Mouse (Mus musculus): ENCODE data around the gene Cfhr2.
"Not testable (repeated sequence)": the region's sequence is repeated elsewhere in the genome, so short reads cannot be mapped to it uniquely, and the experiment has no call there.

The Cfhr2 gene

GRCm38 (mm10) chr1:139858548-139858947 is at the start of gene Cfhr2:
Gene Cfhr2 (minus strand): TSS chr1:139858702.
- DNase-seq (ENCODE audit: low spot score) = no peak

GRCm38 (mm10) chr1:139863751-139864150 is 5.2 kb upstream of the Cfhr2 start:
- no peak for DNase-seq (ENCODE audit: low spot score)

- DNase-seq (ENCODE audit: low spot score) = no peak
Observed at GRCm38 (mm10) chr1:139860176-139860575, 1.7 kb upstream of the Cfhr2 start.

- DNase-seq (ENCODE audit: low spot score) = no peak
Observed at GRCm38 (mm10) chr1:139839699-139840098, 18.8 kb downstream of the Cfhr2 start.

GRCm38 (mm10) chr1:139839290-139839689 is 19.2 kb downstream of the Cfhr2 start:
- no peak for DNase-seq (ENCODE audit: low spot score)

GRCm38 (mm10) chr1:139808594-139808993 is 49.9 kb downstream of the Cfhr2 start:
- DNase-seq (ENCODE audit: low spot score) = no peak

GRCm38 (mm10) chr1:139781143-139781542 is 77.4 kb downstream of the Cfhr2 start, which contains the start of gene Gm4788:
Gene Gm4788 (minus strand): TSS chr1:139781243.
- no peak for DNase-seq (ENCODE audit: low spot score)

- DNase-seq (ENCODE audit: low spot score) = not testable (repeated sequence)
Observed at GRCm38 (mm10) chr1:139769913-139770312, 88.6 kb downstream of the Cfhr2 start.

Measured in embryo, embryonic 10.5 days (tissue).